Mouse (Mus musculus): ENCODE results near the gene Filip1l. TPM values are rescaled to one million over a fixed set of nuclear protein-coding genes. Genes with fewer than 3 reads are reported as not detected.
A peak's percentile ranks its signal among the peaks of the same experiment; 100 is the strongest.

The Filip1l gene
- polyA plus RNA-seq, 1 experiment from 2014 or later, result 2.2 TPM

DNA sequence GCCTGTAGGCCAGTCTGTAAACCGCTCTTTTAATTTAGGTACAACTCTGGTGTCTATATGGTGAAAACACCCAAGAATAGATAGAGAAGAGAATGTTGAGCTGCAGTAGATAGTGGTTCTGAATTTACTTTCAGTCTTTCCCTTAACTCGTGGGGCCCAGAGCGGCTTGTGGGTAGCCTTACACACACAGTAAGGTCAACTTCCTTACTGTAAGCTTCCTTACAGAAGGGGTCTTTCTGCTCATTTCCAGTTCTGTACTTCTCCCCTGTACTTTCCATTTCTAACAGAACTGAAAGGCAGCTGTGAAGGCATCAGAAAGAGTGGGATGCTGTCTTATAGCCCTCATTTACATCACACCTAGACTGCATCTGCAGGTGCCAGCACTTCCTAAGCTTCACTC, 78.4 kb downstream of the Filip1l start:
- H3K4me1 ChIP-seq (ENCODE audit: control insufficient read depth, insufficient read depth, low read length), result 0 out of 2 replicates have a peak, but pooled peaks cover 2% of the 10 kb centered on the region
- H3K27ac ChIP-seq (ENCODE audit: low read length), result no peak overlapping the region
- no peaks in the 10 kb centered on the region for H3K9me3 ChIP-seq (replicated peaks; ENCODE audit: control insufficient read depth, low read length, poor library complexity, severe bottlenecking)
- no peak overlapping the region for H3K9ac ChIP-seq (ENCODE audit: low read depth, low read length)
- H3K27me3 ChIP-seq (ENCODE audit: control insufficient read depth, insufficient read depth, low read depth, low read length), result no peaks in the 10 kb centered on the region
- H3K36me3 ChIP-seq (ENCODE audit: control insufficient read depth, insufficient read depth, low read length), result no peaks in the 10 kb centered on the region
- ATAC-seq, result no peak
- H3K4me2 ChIP-seq (ENCODE audit: low read length), result no peak overlapping the region
- no peak overlapping the region for H3K4me3 ChIP-seq (ENCODE audit: low read depth, low read length)
- 94% methylated on average over 3 of the region's 3 CpGs for WGBS

DNA sequence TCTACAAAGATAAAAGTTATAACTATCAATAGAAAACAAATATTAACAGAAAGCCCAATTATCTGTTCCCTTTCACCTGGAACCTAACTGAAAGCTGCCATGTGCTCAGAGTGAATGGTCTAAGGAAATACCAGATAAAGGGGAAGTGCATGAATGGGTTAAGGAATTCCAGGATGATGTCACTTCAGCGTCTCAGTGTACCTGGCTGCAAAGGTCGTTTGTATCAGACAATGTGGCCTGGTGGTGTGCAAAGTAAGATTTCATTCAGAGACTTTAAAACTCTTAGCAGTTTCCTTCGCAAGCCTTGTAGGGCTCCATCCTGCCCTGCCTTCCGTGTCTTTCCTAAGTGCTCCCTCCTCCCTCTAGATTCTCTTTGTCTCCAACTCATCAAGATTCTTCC, 80.3 kb downstream of the Filip1l start:
- Histone ChIP-seq H3K36me3 (ENCODE audit: control insufficient read depth, insufficient read depth, low read length) (no peaks in the 10 kb centered on the region), H3K4me2 (ENCODE audit: low read length) (no peak overlapping the region), H3K27ac (ENCODE audit: low read length) (no peak overlapping the region), H3K27me3 (ENCODE audit: control insufficient read depth, insufficient read depth, low read depth, low read length) (no peaks in the 10 kb centered on the region), H3K9me3 (replicated peaks; ENCODE audit: control insufficient read depth, low read length, poor library complexity, severe bottlenecking) (no peaks in the 10 kb centered on the region), H3K4me3 (ENCODE audit: low read depth, low read length) (no peak overlapping the region), H3K9ac (ENCODE audit: low read depth, low read length) (no peak overlapping the region), H3K4me1 (ENCODE audit: control insufficient read depth, insufficient read depth, low read length) (no peaks in the 10 kb centered on the region)
- WGBS, result 82% methylated on average over 4 of the region's 4 CpGs
- ATAC-seq, result no peak

DNA sequence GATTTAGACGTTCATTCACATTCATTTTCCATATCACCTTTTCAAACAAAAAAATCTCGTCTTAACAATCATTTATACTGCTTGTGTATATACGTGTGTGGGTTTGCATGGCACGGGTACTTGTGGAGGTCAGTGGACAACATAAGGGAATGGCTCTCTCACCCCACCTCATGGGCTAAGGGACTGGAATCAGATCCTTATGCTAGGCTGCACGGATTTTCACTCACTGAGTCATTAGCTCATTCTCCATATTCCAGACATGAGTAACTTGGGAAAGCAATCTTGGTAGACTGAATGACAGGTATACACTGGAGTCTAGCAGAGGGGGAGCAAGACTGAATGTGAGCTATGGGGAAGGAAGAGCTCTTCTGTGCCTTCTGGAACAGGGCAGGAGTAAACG, 80.8 kb downstream of the Filip1l start:
- H3K4me3 ChIP-seq (ENCODE audit: low read depth, low read length), result no peak overlapping the region
- H3K27me3 ChIP-seq (ENCODE audit: control insufficient read depth, insufficient read depth, low read depth, low read length), result no peaks in the 10 kb centered on the region
- H3K36me3 ChIP-seq (ENCODE audit: control insufficient read depth, insufficient read depth, low read length), result no peaks in the 10 kb centered on the region
- no peak overlapping the region for H3K27ac ChIP-seq (ENCODE audit: low read length)
- 90% methylated on average over 6 of the region's 6 CpGs for WGBS
- H3K4me2 ChIP-seq (ENCODE audit: low read length), result no peak overlapping the region
- no peaks in the 10 kb centered on the region for H3K9me3 ChIP-seq (replicated peaks; ENCODE audit: control insufficient read depth, low read length, poor library complexity, severe bottlenecking)
- H3K9ac ChIP-seq (ENCODE audit: low read depth, low read length), result no peak overlapping the region
- H3K4me1 ChIP-seq (ENCODE audit: control insufficient read depth, insufficient read depth, low read length), result no peaks in the 10 kb centered on the region
- ATAC-seq, result no peak

- H3K4me2 ChIP-seq (ENCODE audit: low read length), result no peak overlapping the region
- no peak overlapping the region for H3K4me3 ChIP-seq (ENCODE audit: low read depth, low read length)
- 81% methylated on average over 3 of the region's 3 CpGs for WGBS
- no peaks in the 10 kb centered on the region for H3K9me3 ChIP-seq (replicated peaks; ENCODE audit: control insufficient read depth, low read length, poor library complexity, severe bottlenecking)
- no peaks in the 10 kb centered on the region for H3K4me1 ChIP-seq (ENCODE audit: control insufficient read depth, insufficient read depth, low read length)
- no peak for ATAC-seq
- H3K27ac ChIP-seq (ENCODE audit: low read length), result no peak overlapping the region
- no peaks in the 10 kb centered on the region for H3K36me3 ChIP-seq (ENCODE audit: control insufficient read depth, insufficient read depth, low read length)
- no peak overlapping the region for H3K9ac ChIP-seq (ENCODE audit: low read depth, low read length)
- H3K27me3 ChIP-seq (ENCODE audit: control insufficient read depth, insufficient read depth, low read depth, low read length), result no peaks in the 10 kb centered on the region
Measured at GRCm38 (mm10) chr16:57434640-57435039, 81.7 kb downstream of the Filip1l start.

DNA sequence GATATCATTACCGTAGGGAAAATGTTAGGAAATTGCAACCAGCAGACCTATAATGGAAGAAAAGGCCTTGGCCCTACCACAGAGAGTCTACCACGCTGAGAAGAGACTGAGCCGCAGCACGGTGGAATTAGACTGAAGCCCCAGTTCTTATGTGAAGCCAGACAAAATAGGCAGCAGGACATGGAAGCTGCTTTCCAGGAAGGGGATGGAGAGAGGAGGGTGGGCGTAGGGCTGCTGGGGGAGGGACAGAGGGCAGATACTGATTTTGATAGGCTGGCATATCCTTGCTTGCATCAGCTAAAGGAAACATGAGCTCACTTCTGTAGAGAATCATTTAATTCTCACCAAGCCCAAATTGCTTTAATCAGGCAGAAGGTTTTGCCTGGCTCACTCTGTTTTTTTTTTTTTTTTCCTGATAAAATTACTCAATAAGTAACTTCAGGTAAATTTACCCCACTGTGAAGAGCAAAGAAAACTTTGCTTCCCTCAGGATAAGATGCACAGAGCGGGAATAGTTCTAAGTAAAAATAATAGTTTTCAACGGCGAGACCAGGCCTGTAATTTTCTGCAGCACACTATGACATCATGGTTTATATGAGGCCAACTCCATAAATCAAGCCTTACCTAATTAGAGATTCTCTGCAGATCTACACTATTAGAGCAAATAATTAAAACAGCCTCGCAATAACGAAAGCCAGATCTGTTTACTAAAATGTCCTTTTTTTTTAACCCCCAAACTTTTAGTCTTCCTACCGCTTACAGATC, 84.8 kb downstream of the Filip1l start:
- peak; percentile 48; the same call in 1 of the 2 replicates for ATAC-seq
- H3K36me3 ChIP-seq (ENCODE audit: control insufficient read depth, insufficient read depth, low read length), result no peaks in the 10 kb centered on the region
- no peak overlapping the region for H3K4me3 ChIP-seq (ENCODE audit: low read depth, low read length)
- no peak overlapping the region for H3K9ac ChIP-seq (ENCODE audit: low read depth, low read length)
- 80% methylated on average over 11 of the region's 11 CpGs for WGBS
- no peaks in the 10 kb centered on the region for H3K27me3 ChIP-seq (ENCODE audit: control insufficient read depth, insufficient read depth, low read depth, low read length)
- no peak overlapping the region for H3K27ac ChIP-seq (ENCODE audit: low read length)
- no peaks in the 10 kb centered on the region for H3K4me1 ChIP-seq (ENCODE audit: control insufficient read depth, insufficient read depth, low read length)
- H3K9me3 ChIP-seq (replicated peaks; ENCODE audit: control insufficient read depth, low read length, poor library complexity, severe bottlenecking), result no peaks in the 10 kb centered on the region
- no peak overlapping the region for H3K4me2 ChIP-seq (ENCODE audit: low read length)

GRCm38 (mm10) chr16:57438288-57438685, 85.4 kb downstream of the Filip1l start:
- no peaks in the 10 kb centered on the region for H3K27me3 ChIP-seq (ENCODE audit: control insufficient read depth, insufficient read depth, low read depth, low read length)
- no peaks in the 10 kb centered on the region for H3K4me1 ChIP-seq (ENCODE audit: control insufficient read depth, insufficient read depth, low read length)
- no peak overlapping the region for H3K4me2 ChIP-seq (ENCODE audit: low read length)
- H3K4me3 ChIP-seq (ENCODE audit: low read depth, low read length), result no peak overlapping the region
- WGBS, result 74% methylated on average over 5 of the region's 5 CpGs
- no peaks in the 10 kb centered on the region for H3K9me3 ChIP-seq (replicated peaks; ENCODE audit: control insufficient read depth, low read length, poor library complexity, severe bottlenecking)
- no peak overlapping the region for H3K27ac ChIP-seq (ENCODE audit: low read length)
- no peak overlapping the region for H3K9ac ChIP-seq (ENCODE audit: low read depth, low read length)
- no peak for ATAC-seq
- H3K36me3 ChIP-seq (ENCODE audit: control insufficient read depth, insufficient read depth, low read length), result no peaks in the 10 kb centered on the region

- H3K27ac ChIP-seq (ENCODE audit: low read length), result no peak overlapping the region
- no peak for ATAC-seq
- no peaks in the 10 kb centered on the region for H3K9me3 ChIP-seq (replicated peaks; ENCODE audit: control insufficient read depth, low read length, poor library complexity, severe bottlenecking)
- H3K4me2 ChIP-seq (ENCODE audit: low read length), result no peak overlapping the region
- H3K36me3 ChIP-seq (ENCODE audit: control insufficient read depth, insufficient read depth, low read length), result no peaks in the 10 kb centered on the region
- H3K4me3 ChIP-seq (ENCODE audit: low read depth, low read length), result no peak overlapping the region
- WGBS, result 75% methylated on average over 11 of the region's 11 CpGs
- H3K9ac ChIP-seq (ENCODE audit: low read depth, low read length), result no peak overlapping the region
- H3K4me1 ChIP-seq (ENCODE audit: control insufficient read depth, insufficient read depth, low read length), result no peaks in the 10 kb centered on the region
- no peaks in the 10 kb centered on the region for H3K27me3 ChIP-seq (ENCODE audit: control insufficient read depth, insufficient read depth, low read depth, low read length)
Measured at GRCm38 (mm10) chr16:57439206-57439605, 86.3 kb downstream of the Filip1l start.

DNA sequence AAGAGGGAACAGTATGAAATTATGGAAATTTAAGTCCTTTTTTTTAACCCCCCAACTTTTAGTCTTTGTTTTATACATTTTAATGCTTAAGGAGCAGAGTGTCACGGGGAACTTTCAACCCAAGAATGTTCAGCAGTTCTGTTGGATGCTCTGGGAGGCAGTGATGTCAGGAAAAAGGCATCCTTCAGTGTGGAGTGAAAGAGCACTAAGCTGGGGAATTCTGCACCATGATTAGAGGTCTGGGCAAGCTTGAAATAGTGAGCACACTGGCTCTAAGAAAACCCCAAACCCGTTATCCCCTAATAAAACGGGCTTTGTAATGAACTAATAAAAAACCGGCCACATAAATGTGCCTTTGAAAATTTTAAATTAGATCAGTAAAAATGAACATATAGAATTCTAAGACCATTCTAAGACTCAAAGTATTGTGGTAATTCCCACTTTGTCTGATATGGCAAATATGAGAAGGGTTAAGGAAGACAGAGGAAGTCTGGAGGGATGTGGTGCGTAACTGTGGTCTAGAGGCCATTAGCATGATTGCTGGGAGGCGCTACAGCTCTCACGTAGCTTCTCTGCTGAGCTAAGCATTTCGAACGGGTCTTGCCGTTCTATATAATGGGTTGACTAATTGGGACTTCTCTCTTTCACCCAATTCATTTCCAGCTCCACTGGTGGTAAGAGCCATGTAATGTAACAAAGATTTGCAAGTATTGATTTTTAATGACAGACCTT, 88.0 kb downstream of the Filip1l start:
- H3K27me3 ChIP-seq (ENCODE audit: control insufficient read depth, insufficient read depth, low read depth, low read length), result no peaks in the 10 kb centered on the region
- no peak overlapping the region for H3K27ac ChIP-seq (ENCODE audit: low read length)
- ATAC-seq, result no peak
- 84% methylated on average over 10 of the region's 10 CpGs for WGBS
- no peak overlapping the region for H3K4me2 ChIP-seq (ENCODE audit: low read length)
- no peak overlapping the region for H3K4me3 ChIP-seq (ENCODE audit: low read depth, low read length)
- H3K4me1 ChIP-seq (ENCODE audit: control insufficient read depth, insufficient read depth, low read length), result no peaks in the 10 kb centered on the region
- no peaks in the 10 kb centered on the region for H3K36me3 ChIP-seq (ENCODE audit: control insufficient read depth, insufficient read depth, low read length)
- no peaks in the 10 kb centered on the region for H3K9me3 ChIP-seq (replicated peaks; ENCODE audit: control insufficient read depth, low read length, poor library complexity, severe bottlenecking)
- H3K9ac ChIP-seq (ENCODE audit: low read depth, low read length), result no peak overlapping the region
